Mouse (Mus musculus) myocyte (in vitro differentiated cells): Measurements from ENCODE around the gene P2ry6.

Experiments
- CEBPB ChIP-seq: IDR thresholded peaks from 2 replicates; pipeline ENCODE4 v1.6.1; 2011; ENCODE audit warnings: mild to moderate bottlenecking, moderate library complexity; ENCODE audit not compliant: poor library complexity, insufficient read depth, severe bottlenecking
- MAX ChIP-seq: IDR thresholded peaks from one replicate; pipeline ENCODE4 v1.6.1; 2011; ENCODE audit warnings: low read depth, mild to moderate bottlenecking, control low read depth
- MYOG ChIP-seq, 3 experiments: IDR thresholded peaks; one replicate each; pipeline ENCODE4 v1.6.1; 2011; ENCODE audit warnings: control low read depth in 2 of 3, low read depth in 2 of 3, mild to moderate bottlenecking in 2 of 3; ENCODE audit not compliant: insufficient read length in 2 of 3, control insufficient read depth in 1 of 3, insufficient read depth in 1 of 3
- POLR2A ChIP-seq: IDR thresholded peaks from one replicate; pipeline ENCODE4 v1.6.1; 2011; ENCODE audit warnings: low read depth, mild to moderate bottlenecking, control low read depth, moderate library complexity; ENCODE audit not compliant: insufficient read length
- POLR2AphosphoS2 ChIP-seq: IDR thresholded peaks from one replicate; pipeline ENCODE4 v1.6.1; 2011; ENCODE audit warnings: low read depth, control low read depth; ENCODE audit not compliant: insufficient read length
- REST ChIP-seq: IDR thresholded peaks from one replicate; pipeline ENCODE4 v1.6.1; 2011; ENCODE audit warnings: mild to moderate bottlenecking, control low read depth, moderate library complexity; ENCODE audit not compliant: insufficient read depth, insufficient read length
- SRF ChIP-seq: IDR thresholded peaks from one replicate; pipeline ENCODE4 v1.6.1; 2011; ENCODE audit warnings: low read depth; ENCODE audit not compliant: control insufficient read depth, insufficient read length
- TCF12 ChIP-seq: IDR thresholded peaks from one replicate; pipeline ENCODE4 v1.6.1; 2011; ENCODE audit warnings: mild to moderate bottlenecking, control low read depth; ENCODE audit not compliant: poor library complexity, insufficient read depth, severe bottlenecking
- TCF3 ChIP-seq: IDR thresholded peaks from one replicate; pipeline ENCODE4 v1.6.1; 2011; ENCODE audit warnings: low read depth, control low read depth; ENCODE audit not compliant: insufficient read length
- USF1 ChIP-seq: IDR thresholded peaks from one replicate; pipeline ENCODE4 v1.6.1; 2011; ENCODE audit warnings: low read depth, mild to moderate bottlenecking, control low read depth, moderate library complexity

DNA sequence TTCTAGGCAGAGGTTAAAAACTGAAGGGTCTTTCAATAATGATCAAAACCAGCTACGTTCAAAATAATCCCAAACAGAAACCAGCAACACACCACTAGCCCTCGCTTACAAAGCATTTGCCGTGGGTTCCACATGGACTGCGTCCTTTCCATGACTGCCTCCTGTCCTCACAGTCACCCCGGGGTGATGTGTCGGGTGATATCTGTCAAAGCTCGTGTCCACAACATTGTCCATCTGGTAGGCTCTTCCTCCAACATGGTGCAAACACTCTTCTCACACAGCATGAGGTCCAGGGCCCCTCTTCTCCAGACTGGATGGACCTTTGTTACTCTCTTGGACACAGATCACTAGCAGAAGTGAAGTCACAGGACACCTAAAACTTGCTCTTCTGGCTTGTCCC, 69.4 kb downstream of the P2ry6 start:
- no peak for TF ChIP-seq POLR2A
- TF ChIP-seq REST, result no peak
- TF ChIP-seq USF1, result no peak
- TF ChIP-seq SRF, result no peak
- TF ChIP-seq POLR2AphosphoS2, result no peak
- no peak for TF ChIP-seq CEBPB
- TF ChIP-seq MYOG (IDR thresholded peaks at IDR 0.05; ENCODE audit: control insufficient read depth in 1 of 3, insufficient read depth in 1 of 3, insufficient read length in 2 of 3, low read depth in 2 of 3), result no peak
- TF ChIP-seq TCF12, result no peak
- no peak for TF ChIP-seq MAX
- TF ChIP-seq TCF3, result no peak
